Mouse (Mus musculus): ENCODE measurements around the gene 1110008P14Rik.

1110008P14Rik gene

GRCm38 (mm10) chr2:32408429-32409424 lies 27.0 kb upstream of the 1110008P14Rik start:
- no peak for DNase-seq (ENCODE audit: low spot score in 2 of 2)

- DNase-seq (ENCODE audit: low spot score in 2 of 2), result no peak
These were observed 25.5 kb upstream of the 1110008P14Rik start for GRCm38 (mm10) chr2:32407144-32407824.

GRCm38 (mm10) chr2:32404663-32405062 lies 22.9 kb upstream of the 1110008P14Rik start:
- peak; percentile 77 to 89 for DNase-seq (ENCODE audit: low spot score in 2 of 2)

- no peak for DNase-seq (ENCODE audit: low spot score in 2 of 2)
These were observed 15.0 kb upstream of the 1110008P14Rik start for GRCm38 (mm10) chr2:32396695-32397094.

- DNase-seq (ENCODE audit: low spot score in 2 of 2), result peak; percentile 89 to 90
These were observed 14.3 kb upstream of the 1110008P14Rik start for GRCm38 (mm10) chr2:32395946-32396621.

- DNase-seq (ENCODE audit: low spot score in 2 of 2), result peak; percentile 82 to 87
These were observed 13.8 kb upstream of the 1110008P14Rik start, which contains the start of gene Ptges2 for GRCm38 (mm10) chr2:32395484-32395945. Ptges2 (plus strand) TSS chr2:32395896.

GRCm38 (mm10) chr2:32394973-32395372 lies 13.2 kb upstream of the 1110008P14Rik start:
- peak in 1 of 2 experiments; percentile 42 for DNase-seq (ENCODE audit: low spot score in 2 of 2)

GRCm38 (mm10) chr2:32392063-32392462 lies 10.3 kb upstream of the 1110008P14Rik start:
- DNase-seq (ENCODE audit: low spot score in 2 of 2), result no peak

GRCm38 (mm10) chr2:32390871-32391270 lies 9.1 kb upstream of the 1110008P14Rik start:
- no peak for DNase-seq (ENCODE audit: low spot score in 2 of 2)

GRCm38 (mm10) chr2:32389157-32389556 lies 7.4 kb upstream of the 1110008P14Rik start:
- DNase-seq (ENCODE audit: low spot score in 2 of 2), result no peak

GRCm38 (mm10) chr2:32387706-32388490 lies 6.2 kb upstream of the 1110008P14Rik start, which contains the start of gene Lcn2:
Lcn2 (minus strand) TSS chr2:32388252.
- DNase-seq (ENCODE audit: low spot score in 2 of 2), result no peak

- DNase-seq (ENCODE audit: low spot score in 2 of 2), result no peak
These were observed 951 bp upstream of the 1110008P14Rik start for GRCm38 (mm10) chr2:32382689-32383088.

GRCm38 (mm10) chr2:32381141-32381774 lies 480 bp downstream of the 1110008P14Rik start:
- peak; percentile 41 to 54 for DNase-seq (ENCODE audit: low spot score in 2 of 2)

- DNase-seq (ENCODE audit: low spot score in 2 of 2), result no peak
These were observed 1.7 kb downstream of the 1110008P14Rik start for GRCm38 (mm10) chr2:32380001-32380500.

- DNase-seq (ENCODE audit: low spot score in 2 of 2), result no peak
These were observed 4.8 kb downstream of the 1110008P14Rik start for GRCm38 (mm10) chr2:32376963-32377362.

- no peak for DNase-seq (ENCODE audit: low spot score in 2 of 2)
These were observed 6.3 kb downstream of the 1110008P14Rik start for GRCm38 (mm10) chr2:32375317-32375940.

- no peak for DNase-seq (ENCODE audit: low spot score in 2 of 2)
These were observed 7.5 kb downstream of the 1110008P14Rik start for GRCm38 (mm10) chr2:32374191-32374590.

- no peak for DNase-seq (ENCODE audit: low spot score in 2 of 2)
These were observed 14.4 kb downstream of the 1110008P14Rik start for GRCm38 (mm10) chr2:32367315-32367714.

- no peak for DNase-seq (ENCODE audit: low spot score in 2 of 2)
These were observed 17.6 kb downstream of the 1110008P14Rik start for GRCm38 (mm10) chr2:32364121-32364520.

All from frontal cortex, postnatal 10 days (tissue).